Mouse (Mus musculus): ENCODE data around the gene Mesd.

Mesd gene

DNA sequence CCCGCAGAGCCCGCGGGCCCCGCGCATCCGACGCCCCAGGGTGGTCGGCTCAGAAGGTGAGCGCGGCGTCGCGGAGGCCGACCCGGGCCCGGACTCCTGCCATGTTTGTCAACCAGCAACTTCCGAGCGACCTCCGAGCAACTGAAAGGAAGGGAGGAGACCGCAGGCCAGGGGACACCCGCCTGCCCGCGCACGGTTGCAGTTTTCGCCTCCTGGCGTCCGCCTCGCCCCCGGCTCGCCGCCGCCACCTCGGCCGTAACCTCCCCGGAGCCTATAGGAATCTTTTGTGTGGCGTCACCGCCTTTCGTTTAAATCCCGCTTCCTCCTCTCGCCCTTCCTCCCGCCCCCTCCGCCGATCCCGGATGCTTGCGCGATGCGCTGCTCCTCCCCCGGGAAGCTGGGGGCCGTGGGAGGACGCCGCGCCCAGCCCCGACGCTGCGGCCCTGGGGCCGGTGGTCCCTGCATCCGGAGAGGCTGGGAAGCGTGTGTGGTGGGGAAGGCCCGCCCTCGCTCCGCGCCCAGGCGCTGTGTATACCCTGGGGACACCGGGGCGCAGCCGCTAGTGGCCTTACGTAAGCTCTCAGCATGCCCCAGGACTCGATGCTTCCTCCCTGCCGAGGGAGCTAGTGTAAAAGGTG is at the start of gene Mesd, which contains the start of gene Tlnrd1:
TSS of gene Mesd (plus strand) at position 446 of the 638 bp plus-strand sequence.
TSS of gene Tlnrd1 (minus strand) at position 285 of the 638 bp plus-strand sequence.
- ATAC-seq (ENCODE audit: insufficient number of reproducible peaks, low FRiP score, low TSS enrichment): peak; percentile 77

DNA sequence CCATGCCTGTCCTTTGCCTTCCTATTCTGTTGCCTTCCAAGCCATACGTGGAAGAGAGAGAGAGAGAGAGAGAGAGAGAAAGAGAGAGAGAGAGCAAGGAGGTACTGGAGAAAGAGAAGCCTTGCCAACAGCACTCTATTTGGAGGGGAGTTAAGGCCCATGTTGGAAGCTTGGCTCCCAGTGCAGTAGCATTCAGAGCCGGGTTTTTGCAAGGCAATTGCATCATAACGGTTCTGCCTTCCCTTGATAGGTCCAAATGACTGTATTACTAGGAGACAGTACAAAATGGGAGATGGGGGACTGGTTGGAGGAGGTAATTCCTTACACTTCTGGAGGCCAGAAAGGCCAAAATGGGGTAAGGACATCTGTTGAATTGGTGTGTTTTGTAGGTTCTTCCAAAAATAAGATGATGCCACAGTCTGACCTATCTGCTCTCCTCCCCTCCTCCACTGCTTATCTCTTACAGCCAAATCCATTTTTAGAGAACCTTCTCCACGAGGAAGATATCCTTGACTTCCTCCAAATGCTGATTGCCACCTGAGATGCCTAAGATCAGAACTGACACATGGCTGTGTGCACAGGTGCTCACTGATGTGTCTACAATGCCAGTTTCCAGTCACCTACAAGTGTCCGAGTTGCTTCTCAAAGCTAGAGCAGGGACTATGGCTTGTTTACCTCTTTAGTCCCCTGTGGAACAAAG is 45.6 kb upstream of the Mesd start:
- no peak for ATAC-seq (ENCODE audit: insufficient number of reproducible peaks, low FRiP score, low TSS enrichment)

DNA sequence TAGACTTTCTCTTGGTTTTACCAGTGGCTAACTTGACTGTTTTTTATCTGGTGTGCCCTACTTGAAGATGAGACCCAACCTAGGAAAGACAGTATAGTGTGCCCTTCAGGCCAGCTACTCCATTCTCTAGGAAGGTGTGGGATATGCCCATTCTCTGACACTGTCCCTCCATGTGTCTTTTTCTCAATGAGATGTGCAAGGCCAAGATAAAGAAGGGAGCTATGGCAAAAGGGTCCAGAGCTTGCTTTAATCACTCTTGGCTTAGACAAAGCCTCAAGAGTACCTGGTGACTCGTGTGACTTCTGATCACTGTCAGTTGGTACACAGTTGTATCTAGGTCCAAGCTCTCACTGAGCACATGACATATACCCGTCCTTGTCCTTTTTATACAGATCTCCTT is 44.2 kb upstream of the Mesd start:
- ATAC-seq (ENCODE audit: insufficient number of reproducible peaks, low FRiP score, low TSS enrichment): no peak

DNA sequence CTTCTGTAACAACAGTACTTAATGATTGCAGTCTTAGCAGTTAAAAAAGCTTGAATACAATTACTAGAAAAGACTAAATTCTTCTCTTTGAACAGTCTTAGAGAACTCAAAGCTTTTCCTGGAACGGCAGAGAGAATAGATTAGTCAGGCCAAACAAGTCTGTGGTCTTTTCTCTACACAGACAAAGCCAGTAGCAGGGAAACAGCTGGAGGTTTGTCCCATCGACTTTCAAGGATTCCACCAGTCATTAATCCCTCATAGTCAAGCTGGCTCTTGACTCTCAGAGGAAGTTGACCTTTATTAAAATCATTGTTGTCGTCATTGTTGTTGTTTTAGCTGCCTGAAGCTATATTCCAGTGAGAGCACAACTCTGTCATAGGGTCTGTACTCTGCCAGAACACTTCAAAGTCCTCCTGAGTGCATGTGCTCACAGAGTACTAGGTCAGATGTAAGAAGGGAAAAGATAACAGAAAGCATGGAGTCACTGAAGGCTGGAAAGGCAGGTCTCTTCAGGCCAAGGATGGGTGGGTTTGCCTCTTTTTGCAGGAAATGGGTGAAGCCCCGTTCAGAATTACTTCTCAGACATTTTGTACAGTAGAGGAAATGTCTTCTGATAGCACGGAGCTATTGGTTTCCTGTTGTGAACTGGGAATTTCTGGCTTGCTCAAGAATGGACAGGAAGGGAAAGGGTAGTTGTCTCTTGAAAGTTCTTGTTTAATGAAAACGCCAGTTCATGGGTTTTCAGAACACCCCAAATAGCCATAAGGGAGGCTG is 41.6 kb upstream of the Mesd start:
- ATAC-seq (ENCODE audit: insufficient number of reproducible peaks, low FRiP score, low TSS enrichment): no peak

DNA sequence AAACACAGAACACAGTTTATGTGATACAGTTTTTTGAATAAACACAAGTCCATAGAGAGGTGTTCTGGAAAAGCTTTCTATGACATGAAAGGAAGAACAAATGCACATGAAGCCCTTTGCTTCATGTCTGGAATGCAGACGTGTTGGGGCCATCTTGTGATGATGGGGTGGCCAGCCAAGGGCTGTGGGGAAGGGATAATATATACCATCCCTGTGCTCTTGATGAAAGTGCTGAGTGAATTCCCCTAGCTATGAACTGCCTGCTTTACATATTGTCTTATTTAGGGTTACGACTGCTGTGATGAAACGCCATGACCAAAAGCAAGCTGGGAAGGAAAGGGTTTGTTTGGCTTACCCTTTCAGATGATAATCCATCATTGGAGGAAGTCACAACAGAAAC is 39.5 kb upstream of the Mesd start:
- no peak for ATAC-seq (ENCODE audit: insufficient number of reproducible peaks, low FRiP score, low TSS enrichment)

DNA sequence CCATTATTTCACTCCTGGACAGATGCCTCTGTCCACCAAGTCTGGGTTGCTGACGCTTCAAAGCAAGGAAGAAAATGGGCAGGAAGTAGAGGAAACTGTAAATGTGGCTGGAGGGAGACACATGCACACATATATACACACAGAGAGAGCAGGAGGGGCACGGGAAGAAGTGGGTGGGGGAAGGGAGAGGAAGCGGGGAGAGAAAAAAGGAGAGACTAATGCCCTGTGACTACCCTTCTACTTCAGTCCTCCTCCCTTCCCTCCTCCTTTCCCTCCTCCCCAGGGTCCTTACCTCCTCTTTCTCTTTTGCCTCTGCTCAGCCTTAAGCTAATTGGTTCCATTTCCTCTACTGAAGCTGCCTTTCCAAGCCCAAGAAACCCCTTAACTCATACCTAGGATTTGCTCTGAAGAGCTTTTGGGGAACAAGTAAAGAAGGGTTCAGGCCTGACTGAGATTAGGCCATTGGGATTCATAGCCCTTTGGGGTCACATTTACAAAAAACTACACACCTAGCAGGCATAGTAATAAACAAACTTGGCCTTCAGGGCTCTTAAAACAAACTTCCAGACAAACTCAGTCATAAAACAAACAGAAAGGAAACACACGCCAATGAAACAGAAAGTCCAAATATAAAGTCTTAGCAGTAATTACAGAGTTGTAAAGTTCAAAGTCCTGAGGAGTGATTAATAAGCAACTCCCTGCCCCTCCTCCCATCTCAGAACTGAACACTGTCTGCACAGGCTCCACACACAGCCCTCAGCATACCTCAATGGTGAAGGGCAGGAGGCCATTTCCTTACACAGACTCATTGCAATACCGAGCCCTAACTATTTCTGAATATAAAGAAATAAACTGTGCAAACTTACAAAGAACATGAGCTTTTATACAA is 36.8 kb upstream of the Mesd start:
- ATAC-seq (ENCODE audit: insufficient number of reproducible peaks, low FRiP score, low TSS enrichment): no peak

DNA sequence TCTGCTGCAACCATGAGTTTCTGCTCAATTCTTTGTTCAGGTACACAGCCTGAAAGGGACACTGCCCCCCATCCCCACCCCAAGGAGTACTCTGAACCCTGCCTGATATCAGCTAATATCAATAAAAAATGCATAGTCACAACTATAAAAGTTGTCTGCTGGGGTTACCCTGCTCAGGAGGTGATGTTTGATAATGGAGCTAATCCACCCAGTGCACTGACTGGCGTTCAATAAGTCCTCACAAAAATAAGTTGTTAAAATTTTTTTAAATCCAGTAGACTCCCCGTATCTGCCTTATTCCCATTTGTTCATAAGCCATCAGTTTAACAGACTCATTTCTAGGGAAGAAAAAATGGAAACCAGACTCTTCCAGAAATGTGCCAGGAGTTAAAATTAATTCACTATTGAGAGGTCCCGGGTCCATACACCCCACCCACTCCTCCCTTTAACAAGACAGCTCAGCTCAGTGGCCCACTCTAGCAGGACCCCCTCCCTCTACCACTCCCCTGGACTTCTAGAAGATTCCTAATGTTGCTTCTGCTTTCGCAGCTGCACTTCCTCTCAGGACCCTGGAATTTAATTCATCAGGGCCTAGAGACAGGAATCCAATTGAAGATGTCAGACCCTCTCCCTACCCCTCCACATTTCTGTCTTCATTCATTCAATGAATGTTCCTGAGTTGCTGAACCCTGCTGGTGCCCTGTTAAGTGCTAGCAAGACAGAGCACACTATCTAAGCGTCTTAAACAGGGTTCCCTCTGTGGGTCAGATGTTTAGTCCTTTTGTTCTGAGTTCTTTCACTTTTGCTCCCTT is 32.5 kb upstream of the Mesd start:
- no peak for ATAC-seq (ENCODE audit: insufficient number of reproducible peaks, low FRiP score, low TSS enrichment)

DNA sequence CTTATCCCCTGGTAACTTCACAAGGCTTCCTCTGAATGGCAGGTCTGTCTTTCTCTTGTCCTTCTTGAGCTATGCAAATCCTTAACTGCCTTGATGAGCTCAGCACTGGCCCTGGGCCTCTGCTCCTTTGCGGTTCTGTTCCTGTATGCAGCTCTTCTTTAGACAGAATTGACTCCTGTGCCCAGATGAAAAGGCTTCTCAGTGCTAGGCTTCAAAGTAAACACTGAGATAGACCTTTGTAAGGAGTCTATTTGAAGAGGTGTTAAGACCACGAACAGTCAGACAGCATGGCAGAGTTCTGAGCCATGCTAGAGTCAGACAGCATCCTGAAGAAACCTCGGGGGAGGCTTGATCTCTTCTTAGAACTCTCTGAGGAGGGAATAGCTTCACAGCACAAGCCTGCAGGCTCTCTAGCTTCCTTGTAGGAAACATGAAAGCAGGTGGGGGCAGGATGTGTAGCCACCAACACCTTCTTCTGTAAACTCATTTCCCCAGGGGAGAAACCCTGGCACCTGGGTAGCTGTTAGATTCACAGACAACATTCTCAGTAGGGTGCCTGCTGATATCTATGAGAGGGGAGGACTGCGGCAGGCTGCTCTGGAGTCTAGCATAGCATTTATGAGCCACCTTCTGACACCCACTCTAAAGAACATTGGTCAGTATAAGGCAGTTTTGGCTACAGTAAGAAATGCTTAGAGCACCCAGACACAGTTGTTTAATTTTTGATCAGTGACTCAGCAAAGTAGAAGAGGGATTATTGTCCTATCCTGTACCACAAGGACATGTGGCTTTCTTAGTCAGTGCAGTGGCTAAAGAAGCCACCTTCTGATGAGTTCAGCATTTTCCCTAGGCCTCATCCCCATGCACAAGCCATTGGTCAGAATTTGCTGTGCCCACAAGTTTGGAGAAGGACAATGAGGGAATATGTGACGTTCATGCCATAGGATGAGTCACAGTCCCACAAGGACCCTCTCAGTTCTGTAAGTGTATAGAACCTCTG is 31.6 kb upstream of the Mesd start:
- ATAC-seq (ENCODE audit: insufficient number of reproducible peaks, low FRiP score, low TSS enrichment): no peak

DNA sequence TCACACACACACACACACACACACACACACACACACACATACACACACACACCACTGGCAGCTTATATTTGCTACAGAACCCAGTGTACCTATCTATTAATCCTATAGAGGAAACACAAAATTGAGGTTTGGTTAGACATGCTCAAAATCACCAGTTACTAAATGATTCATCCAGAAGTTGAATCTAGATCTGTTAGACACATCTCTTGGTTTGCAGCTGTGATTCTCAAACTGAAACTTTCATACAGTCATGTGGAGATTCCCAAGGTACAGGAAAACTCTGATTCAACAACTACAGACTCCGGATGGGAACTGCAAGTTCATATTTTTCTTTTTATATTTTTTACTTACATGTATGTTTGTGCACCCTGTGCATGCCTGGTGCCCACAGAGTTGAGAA is 29.1 kb upstream of the Mesd start:
- ATAC-seq (ENCODE audit: insufficient number of reproducible peaks, low FRiP score, low TSS enrichment): no peak

DNA sequence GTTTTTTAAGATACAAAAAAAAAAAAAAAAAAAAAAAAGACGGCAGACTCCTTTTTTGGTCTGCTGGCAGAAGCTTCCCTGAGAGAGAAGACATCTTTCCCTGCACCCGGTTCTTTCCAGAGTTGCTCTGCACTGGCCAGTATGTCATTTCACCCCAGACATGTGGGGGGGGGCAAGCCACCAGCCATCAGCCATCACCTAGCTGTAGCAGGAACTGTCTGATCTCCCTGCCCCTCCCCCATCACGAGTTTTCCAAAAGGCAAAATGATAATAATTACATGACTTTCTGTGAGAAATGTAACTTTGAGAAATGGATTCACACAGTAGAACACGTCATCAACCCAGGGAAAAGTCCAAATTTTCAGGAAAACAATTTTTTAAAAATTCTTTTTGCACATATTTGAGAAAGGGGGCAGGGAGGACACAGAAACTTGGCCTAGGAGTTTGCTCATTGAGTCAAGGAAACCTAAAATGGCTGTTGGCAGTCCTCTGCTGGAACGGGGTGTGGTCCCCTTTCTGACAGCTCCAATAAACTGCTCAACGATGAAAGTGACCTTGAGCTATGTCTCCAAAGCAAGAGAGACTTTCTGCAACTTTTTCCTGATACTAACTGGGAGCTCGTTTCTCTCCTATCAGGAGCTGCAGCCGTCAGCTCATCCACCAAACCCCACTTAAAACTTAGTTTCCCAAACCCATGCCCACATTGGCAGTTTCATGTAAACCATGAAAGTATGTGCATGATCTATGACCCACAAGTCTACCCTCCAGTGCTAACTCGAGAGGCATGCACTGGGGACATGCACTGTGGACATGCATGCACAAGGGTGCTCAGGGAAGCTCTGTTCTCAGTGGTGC is 27.7 kb upstream of the Mesd start:
- ATAC-seq (ENCODE audit: insufficient number of reproducible peaks, low FRiP score, low TSS enrichment): no peak

DNA sequence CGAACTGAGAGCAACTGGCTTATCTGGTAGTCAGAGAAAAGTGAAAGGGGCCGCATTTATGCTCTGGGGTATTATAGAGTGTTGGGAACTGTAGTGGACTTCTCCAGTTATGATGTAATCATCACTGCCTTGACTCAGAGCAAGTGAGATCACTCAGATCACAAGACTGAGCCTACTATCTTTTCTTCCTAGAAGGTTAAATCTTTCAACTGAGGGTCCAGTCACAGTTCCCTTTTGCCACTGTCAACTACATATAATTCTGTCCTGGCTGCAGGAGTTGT is 27.1 kb upstream of the Mesd start:
- no peak for ATAC-seq (ENCODE audit: insufficient number of reproducible peaks, low FRiP score, low TSS enrichment)

DNA sequence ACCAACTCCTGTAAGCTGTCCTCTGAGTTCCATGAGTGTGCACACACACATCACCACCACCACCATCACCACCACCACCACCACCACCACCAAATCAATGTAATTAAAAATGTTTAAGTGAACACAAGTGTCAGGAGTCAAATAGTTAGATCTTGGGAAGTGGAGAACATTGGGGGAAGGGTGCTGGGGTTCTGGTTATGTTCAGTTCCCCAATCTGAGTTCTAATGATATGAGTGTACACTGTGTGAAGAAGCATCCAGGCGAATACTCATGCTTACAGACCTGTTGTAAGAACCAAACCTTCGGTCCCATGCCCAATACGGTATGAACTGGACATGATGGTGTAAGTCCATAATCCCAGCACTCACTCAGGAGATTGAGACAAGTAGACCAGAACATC is 26.3 kb upstream of the Mesd start:
- no peak for ATAC-seq (ENCODE audit: insufficient number of reproducible peaks, low FRiP score, low TSS enrichment)

DNA sequence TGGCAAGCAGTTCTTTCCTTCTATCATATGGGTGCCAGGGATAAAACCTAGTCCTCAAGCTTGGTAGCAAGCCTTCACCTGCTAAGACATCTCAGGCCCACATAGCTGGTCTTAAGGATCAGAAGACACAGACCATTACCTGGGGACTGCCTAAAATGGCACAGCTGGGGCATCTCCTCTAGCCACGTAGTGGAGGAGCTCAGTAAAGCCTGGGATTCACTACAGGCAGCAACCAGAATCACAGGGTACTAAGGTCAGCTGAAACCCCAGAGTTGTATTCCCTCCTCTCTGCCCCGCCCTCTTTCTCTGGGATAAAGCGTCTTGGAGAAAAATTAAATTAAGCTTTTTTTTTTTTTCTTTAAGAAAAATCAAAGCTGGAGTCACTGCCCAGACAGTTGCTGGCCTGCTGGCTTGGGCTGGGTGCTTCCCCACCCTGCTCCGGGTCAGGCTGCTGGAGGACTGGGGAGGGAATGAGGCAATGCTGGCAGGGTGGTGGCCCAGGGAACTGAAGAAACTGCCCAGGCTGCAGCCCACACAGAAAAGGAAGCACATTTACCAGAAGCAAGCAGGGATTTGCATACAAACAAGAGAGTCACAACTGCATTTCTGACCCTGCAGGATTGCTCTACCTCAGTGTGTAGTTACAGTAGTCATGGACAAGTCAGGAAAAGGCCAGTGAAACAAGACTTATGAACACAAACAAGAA is 24.7 kb upstream of the Mesd start:
- ATAC-seq (ENCODE audit: insufficient number of reproducible peaks, low FRiP score, low TSS enrichment): no peak

DNA sequence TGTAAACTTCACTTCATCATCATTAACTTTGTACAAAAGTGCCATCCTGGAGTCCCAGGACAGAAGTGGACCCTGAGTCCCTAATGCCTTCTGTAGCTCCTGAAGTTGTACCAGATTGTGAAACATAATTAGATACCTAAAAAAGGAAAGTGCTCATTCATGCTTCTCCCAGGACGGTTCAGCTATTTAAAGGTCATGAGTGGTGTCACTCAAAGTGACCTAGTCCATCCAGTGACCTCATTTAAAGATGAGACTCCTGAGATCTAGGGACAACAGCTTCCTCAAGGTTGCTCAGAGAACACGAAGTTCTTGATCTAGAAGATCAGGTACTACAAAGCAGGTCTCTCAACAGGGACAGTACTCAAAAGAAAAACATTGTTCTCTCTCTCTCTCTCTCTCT is 20.7 kb upstream of the Mesd start:
- ATAC-seq (ENCODE audit: insufficient number of reproducible peaks, low FRiP score, low TSS enrichment): no peak

DNA sequence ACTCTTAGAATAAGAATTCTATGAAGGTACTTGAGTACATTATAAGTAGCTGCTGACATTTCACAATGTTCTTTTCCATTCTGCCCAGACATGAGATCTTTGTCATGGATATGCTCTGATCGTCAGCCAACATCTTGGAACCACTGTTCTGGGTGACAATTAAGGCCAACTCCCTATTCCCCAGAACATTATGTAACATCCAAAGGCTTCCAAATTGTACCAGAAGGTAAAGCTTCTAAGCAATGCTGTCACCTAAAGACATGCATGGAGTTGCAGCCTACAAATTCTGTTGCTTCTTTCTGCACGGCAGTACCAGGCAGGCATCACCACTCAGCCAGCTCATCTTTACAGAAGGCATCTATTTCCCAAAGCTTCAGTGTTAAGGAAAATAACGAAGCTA is 16.1 kb upstream of the Mesd start:
- ATAC-seq (ENCODE audit: insufficient number of reproducible peaks, low FRiP score, low TSS enrichment): no peak

DNA sequence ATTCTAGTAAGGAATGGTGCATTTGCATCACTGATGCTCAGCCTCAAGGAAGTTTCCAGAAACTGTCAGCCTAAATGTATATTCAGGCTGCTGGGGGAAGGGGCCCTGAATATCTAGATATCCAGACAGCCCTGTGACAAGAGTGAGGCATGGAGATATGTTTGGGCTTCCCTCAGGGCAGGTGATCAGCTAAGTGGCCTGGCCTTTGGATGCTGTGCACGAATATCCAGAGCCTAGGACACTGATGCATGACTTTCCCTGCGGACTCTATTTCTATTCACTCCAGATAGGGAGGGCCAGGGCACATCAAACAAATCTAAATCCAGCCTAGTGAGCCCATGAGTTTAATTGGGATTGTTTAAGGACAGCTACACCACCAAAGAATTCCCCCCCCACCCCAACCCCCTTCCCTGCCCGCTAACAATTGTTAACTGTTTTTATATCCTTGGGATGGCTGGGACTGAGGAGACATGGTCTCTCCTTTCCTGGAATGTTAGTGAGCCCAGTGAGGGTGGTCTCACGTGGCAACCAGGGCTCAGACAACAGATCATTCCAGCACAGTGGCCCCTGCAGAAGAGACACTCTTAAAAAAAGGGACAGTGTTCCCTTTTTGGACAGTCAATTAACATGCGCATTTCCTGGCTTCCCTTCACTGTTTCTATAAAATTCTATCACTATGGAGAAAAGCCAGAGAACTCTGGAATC is 14.3 kb upstream of the Mesd start:
- no peak for ATAC-seq (ENCODE audit: insufficient number of reproducible peaks, low FRiP score, low TSS enrichment)

DNA sequence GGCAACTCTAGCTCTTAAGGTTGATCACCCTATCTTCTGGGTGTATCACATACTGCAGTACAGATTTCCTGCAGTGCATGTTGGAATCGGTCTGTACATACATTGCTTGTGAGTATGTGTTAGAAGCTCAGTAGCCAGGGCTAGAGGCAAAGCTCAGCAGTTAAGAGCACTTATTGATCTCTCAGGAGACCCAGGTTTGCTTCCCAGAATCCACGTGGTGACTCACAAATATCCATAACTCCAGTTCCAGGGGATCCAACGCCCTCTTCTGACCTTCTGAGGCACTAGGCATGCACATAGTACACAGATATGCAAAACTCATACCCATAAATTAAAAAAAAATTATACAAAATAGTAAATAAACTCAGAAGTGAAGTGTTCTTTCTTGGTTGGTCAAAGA is 7.2 kb upstream of the Mesd start:
- ATAC-seq (ENCODE audit: insufficient number of reproducible peaks, low FRiP score, low TSS enrichment): no peak
